Mouse (Mus musculus) lung, postnatal 25 days (tissue): Measurements from ENCODE around the gene Zbtb43.

Experiments used
- DNase-seq: peaks from one replicate; pipeline ENCODE4 v3.0.0; 2022; ENCODE audit warnings: low spot score

Zbtb43 gene

GRCm38 (mm10) chr2:33453476-33453875 lies 14.9 kb downstream of the Zbtb43 start:
- DNase-seq = no peak

- no peak for DNase-seq
Measured at GRCm38 (mm10) chr2:33452721-33453120, 15.6 kb downstream of the Zbtb43 start.

GRCm38 (mm10) chr2:33452140-33452539 lies 16.2 kb downstream of the Zbtb43 start:
- peak; percentile 53 for DNase-seq

GRCm38 (mm10) chr2:33451038-33451978 lies 17.1 kb downstream of the Zbtb43 start:
- DNase-seq = no peak

GRCm38 (mm10) chr2:33449119-33449873 lies 19.1 kb downstream of the Zbtb43 start:
- no peak for DNase-seq

GRCm38 (mm10) chr2:33446796-33447195 lies 21.6 kb downstream of the Zbtb43 start:
- no peak for DNase-seq

GRCm38 (mm10) chr2:33445741-33446140 lies 22.6 kb downstream of the Zbtb43 start:
- no peak for DNase-seq

DNA sequence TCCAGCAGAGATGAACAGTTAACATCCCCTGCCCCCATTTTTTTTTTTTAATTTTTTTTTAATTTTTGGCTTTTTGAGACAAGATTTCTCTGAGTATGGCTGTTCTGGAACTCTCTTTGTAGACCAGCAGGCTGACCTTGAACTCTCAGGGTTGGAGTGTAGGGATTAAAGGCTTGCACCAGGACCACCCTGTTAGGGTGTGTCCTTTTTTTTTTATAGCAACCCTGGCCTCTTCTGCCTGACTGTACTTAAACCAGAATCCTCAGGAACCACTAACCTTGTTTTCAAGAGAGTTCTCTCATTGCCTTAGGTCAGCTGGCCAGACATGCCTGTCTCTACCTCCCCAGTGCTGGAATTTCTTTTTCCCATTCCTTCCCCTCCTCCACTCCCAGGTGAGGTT lies 23.5 kb downstream of the Zbtb43 start:
- no peak for DNase-seq

DNA sequence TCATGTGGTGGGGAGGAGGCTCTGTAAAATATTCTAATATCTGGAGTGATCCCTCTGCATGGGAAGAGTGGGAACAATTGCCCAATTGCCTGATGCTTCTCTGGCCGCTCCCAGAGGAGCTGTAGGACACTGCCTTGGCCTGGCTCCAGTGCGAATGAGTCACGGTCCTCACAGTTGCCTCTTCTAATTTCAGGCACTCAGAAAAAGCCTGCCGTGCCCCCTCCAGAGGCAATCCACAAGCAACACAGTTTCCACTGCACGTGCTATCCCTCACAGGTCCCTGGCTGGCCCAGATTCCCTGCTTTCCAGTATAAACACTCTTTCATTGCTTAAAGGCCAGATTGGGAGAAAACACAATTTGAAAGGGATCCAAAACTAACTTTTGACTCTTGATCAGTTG lies 24.0 kb downstream of the Zbtb43 start:
- DNase-seq = peak; percentile 92

GRCm38 (mm10) chr2:33442701-33443100 lies 25.7 kb downstream of the Zbtb43 start:
- no peak for DNase-seq

- no peak for DNase-seq
Measured at GRCm38 (mm10) chr2:33440893-33441292, 27.5 kb downstream of the Zbtb43 start.

DNA sequence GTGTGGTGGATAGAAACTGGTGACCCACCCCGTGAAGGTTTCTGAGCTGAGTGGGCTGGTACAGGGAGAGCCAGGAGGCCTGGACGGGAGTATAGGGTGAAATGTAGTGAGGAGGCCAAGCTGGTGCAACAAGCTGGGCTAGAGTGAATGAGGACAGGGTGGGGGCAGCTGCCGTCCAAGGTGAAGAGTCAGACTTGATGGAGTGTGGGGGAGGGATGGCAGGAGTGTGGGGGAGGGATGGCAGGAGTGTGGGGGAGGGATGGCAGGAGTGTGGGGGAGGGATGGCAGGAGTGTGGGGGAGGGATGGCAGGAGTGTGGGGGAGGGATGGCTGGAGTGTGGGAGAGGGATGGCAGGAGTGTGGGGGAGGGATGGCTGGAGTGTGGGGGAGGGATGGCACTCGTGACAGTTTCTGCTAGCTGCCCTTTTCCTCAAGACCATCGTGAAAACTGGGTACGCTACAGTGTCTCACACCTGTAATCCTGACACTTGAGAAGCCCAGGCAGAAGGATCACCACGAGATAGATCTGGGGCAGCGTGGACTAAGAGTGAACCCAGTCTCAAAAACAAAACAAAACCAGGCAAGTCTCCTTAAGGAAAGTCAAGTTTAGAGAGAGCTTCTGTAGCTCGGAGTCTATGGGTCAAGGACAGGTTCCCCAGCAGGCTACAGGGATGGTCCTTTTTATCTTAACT lies 28.2 kb downstream of the Zbtb43 start:
- no peak for DNase-seq

- DNase-seq = no peak
Measured at GRCm38 (mm10) chr2:33439471-33439881, 28.9 kb downstream of the Zbtb43 start.

- no peak for DNase-seq
Measured at GRCm38 (mm10) chr2:33438377-33438776, 30.0 kb downstream of the Zbtb43 start.

GRCm38 (mm10) chr2:33437184-33437583 lies 31.2 kb downstream of the Zbtb43 start:
- no peak for DNase-seq

- DNase-seq = peak; percentile 53
Measured at GRCm38 (mm10) chr2:33436035-33436580, 32.3 kb downstream of the Zbtb43 start.

DNA sequence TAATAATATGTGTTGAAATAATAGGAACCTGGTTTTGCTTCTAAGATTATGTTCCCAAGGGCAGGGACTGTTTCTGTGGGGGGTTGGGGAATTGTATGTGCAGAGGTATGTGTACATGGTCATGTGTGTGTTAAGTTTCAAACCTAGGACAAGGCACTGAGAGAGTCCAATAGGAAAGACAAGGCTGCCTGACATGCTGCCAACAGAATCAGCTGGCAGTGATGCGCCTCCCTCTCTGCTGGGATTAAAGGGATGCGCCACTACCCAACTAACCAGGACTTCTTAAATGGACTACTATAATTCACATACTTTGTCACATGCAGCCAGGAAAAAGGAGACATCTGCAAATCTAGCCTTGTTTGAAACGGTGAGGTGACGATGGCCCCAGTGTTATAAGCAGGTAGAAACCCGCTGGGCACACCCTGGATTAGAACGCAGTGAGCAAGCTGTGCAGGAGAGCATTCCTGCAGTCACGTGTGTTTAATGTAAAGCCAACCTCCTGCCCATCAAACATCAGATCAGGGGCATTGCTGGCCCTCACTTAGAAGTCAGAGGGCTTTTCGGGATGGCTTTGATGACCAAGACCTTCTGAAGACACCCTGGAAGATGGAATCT lies 33.2 kb downstream of the Zbtb43 start:
- DNase-seq = no peak

- DNase-seq = peak; percentile 69
Measured at GRCm38 (mm10) chr2:33432877-33433276, 35.5 kb downstream of the Zbtb43 start.

- peak; percentile 50 for DNase-seq
Measured at GRCm38 (mm10) chr2:33430771-33431699, 37.3 kb downstream of the Zbtb43 start, which contains the start of gene Zbtb34. Zbtb34 (minus strand) TSS chr2:33431324.

- DNase-seq = no peak
Measured at GRCm38 (mm10) chr2:33430081-33430770, 38.1 kb downstream of the Zbtb43 start.
